Mouse (Mus musculus) brain, embryonic 14.5 days (tissue): ENCODE results near the gene Pax7.

Source experiments
- CTCF ChIP-seq: fragments of 200-500 bp; IDR thresholded peaks from 2 replicates; pipeline ENCODE4 v1.5.1; 2012; ENCODE audit warnings: inconsistent platforms, mild to moderate bottlenecking, moderate library complexity, borderline replicate concordance; ENCODE audit not compliant: insufficient read depth, insufficient read length; ENCODE audit errors: extremely low read depth
- POLR2A ChIP-seq: fragments of 200-500 bp; IDR thresholded peaks from 2 replicates; pipeline ENCODE4 v1.6.1; 2012; ENCODE audit warnings: mild to moderate bottlenecking, inconsistent platforms, borderline replicate concordance; ENCODE audit not compliant: poor library complexity, insufficient read depth, insufficient read length, severe bottlenecking; ENCODE audit errors: extremely low read depth

GRCm38 (mm10) chr4:139842919-139843318 is 9.6 kb upstream of the Pax7 start:
- TF ChIP-seq CTCF (no peak), POLR2A (no peak)
